Mouse (Mus musculus): ENCODE results near the gene Fam131b. TPM values are rescaled to one million over a fixed set of nuclear protein-coding genes. Genes with fewer than 3 reads are reported as not detected.

Gene Fam131b
- 0.11 and 0.13 TPM in 2 replicates for polyA plus RNA-seq (2014; fragmentation: Nextera tagmentation; extraction: Ambion mirVana)

DNA sequence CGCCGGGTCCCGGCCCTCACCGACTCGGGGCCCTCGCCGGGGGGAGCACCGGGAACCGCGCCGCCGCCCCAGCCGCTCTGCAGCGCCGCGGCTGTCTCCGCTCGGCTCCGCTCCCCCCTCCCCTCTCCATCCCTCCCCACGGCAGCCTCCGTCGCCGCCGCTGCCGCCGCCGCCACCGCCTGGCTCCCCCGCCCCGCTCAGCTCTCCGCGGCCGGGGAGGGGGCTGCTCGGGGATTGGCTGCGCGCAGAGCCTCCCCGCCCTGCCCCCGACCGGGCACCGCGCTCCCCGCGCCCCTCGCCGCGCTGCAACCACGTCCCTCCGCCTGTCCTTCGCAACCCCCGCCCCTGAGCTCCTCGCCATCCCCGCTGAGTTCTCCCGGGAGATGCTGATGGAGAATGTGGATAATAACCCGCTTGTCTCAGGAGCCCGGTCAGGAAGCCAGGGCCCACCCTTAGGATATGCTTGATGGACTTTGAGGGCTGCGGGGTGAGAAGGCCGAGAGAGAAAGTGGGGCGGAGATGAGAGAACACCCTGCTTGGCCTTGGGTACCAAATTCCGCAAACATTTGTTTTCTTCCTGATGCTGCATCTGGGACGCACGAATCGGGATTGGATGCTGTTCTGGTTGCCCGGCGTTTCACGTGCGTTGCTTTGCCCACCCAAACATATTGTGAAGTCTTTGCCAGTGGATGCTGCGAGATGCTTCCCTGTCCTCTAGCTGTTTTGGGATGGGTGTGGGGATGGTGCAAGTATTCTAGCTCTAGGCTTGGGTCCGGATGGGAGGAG is at the start of gene Fam131b:
Fam131b (minus strand) TSS at position 162 of the 786 bp plus-strand sequence.
- ATAC-seq (ENCODE audit: insufficient read depth) = peak; percentile 80
- Histone ChIP-seq H3K4me3 (ENCODE audit: low read depth, low read length) (peak within 1 kb of the TSS; percentile 64), H3K36me3 (ENCODE audit: insufficient read depth) (no peaks in the 10 kb centered on the region), H3K9ac (peak within 1 kb of the TSS; percentile 50), H3K9me3 (ENCODE audit: low read depth, low read length) (no peaks in the 10 kb centered on the region), H3K27ac (ENCODE audit: low read depth) (no peak within 1 kb of the TSS), H3K4me2 (peak within 1 kb of the TSS; percentile 96), H3K27me3 (ENCODE audit: insufficient read depth, low read length) (peaks cover 34% of the 10 kb centered on the region), H3K4me1 (ENCODE audit: insufficient read depth) (peaks cover 5% of the 10 kb centered on the region; the same call in 1 of the 2 replicates)
- peak; percentile 43 for DNase-seq
- no peak for TF ChIP-seq CTCF (IDR thresholded peaks at IDR 0.05; ENCODE audit: low read depth)
- under 1% methylated on average over 41 of the region's 68 CpGs for WGBS

DNA sequence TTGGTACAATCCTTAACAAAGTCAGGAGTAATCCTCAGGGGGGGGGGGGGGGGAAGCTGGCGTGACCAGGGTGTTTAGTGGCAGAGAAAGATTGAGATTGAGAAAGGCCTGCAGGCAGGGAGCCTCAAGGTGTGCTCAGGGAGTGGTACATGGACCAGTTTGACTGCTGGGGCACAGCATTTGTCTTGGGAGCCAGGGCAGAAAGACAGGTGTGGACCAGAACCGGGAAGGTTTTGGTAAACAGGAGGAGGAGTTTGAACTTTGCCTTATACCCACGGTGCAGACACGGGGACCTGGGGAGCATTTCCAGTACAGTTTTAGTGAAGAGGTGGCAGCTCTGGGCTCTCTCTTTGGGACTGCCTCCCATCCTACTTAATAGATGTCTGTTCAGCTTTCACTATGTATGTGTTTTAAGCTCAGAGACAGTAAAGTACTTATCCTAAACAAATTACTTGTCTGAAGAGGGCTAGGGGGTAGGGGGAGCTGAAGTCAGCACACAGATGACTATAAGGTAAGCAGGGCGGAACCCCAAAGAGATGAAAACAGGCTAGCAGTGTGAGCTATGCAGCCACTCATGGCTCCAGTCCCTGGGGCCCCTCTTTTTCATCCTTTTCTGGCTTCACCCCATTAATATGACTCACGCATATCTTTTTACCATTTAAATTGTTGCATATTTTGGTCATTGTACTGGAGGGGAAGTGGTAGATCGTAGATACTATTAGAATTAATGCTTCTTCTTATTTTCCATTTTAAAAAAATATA is 49.4 kb upstream of the Fam131b start:
- Histone ChIP-seq H3K27ac (ENCODE audit: low read depth) (no peak overlapping the region), H3K4me3 (ENCODE audit: low read depth, low read length) (peak overlapping the region; percentile 55), H3K4me1 (ENCODE audit: insufficient read depth) (peaks cover 17% of the 10 kb centered on the region), H3K4me2 (peak overlapping the region; percentile 91), H3K27me3 (ENCODE audit: insufficient read depth, low read length) (no peaks in the 10 kb centered on the region), H3K9me3 (ENCODE audit: low read depth, low read length) (no peaks in the 10 kb centered on the region), H3K36me3 (ENCODE audit: insufficient read depth) (no peaks in the 10 kb centered on the region), H3K9ac (no peak overlapping the region)
- TF ChIP-seq CTCF (IDR thresholded peaks at IDR 0.05; ENCODE audit: low read depth) = no peak
- ATAC-seq (ENCODE audit: insufficient read depth) (no peak), DNase-seq (no peak)
- 38% methylated on average over 7 of the region's 7 CpGs for WGBS

DNA sequence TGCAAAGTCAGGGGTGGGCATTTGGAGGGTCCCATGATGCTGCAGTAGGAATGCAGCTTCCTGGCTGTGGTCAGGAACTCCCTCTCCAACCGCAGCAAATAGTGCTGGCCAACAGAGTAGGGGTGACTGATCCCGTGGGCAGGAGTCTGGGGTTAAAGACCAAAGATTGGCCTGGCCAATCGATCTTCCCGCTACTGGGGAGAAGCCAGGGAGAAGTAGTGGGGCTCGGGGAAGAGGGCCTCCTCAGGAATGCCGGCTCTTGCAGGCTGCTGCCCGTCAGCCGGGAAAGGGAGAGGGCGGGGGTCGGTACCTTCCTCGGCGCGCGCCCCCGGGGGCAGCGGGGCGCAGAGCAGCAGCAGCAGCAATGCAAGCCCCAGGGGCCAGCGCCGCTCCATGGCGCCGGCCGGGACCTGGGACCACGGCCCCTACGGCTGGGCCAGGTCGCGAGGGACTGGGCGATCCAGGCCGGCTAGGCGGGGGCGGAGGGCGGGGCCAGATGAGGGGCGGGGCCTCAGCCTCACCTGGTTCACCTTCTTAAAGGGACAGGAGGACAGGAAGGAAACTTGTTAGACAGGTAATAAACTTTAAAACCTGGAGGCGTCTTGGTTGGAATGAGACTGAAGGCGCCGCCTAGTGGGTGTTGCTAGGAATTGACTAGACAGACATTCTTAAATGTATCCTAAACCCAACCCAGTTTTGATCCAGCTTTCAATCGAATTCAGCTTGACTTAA is 48.5 kb upstream of the Fam131b start, which contains the start of gene Epha1:
Epha1 (minus strand) TSS at position 453 of the 732 bp plus-strand sequence.
- Histone ChIP-seq H3K9ac (peak within 1 kb of the TSS; percentile 53), H3K4me2 (peak within 1 kb of the TSS; percentile 91), H3K27ac (ENCODE audit: low read depth) (no peak within 1 kb of the TSS), H3K4me3 (ENCODE audit: low read depth, low read length) (peak within 1 kb of the TSS; percentile 55), H3K27me3 (ENCODE audit: insufficient read depth, low read length) (no peaks in the 10 kb centered on the region), H3K9me3 (ENCODE audit: low read depth, low read length) (no peaks in the 10 kb centered on the region), H3K4me1 (ENCODE audit: insufficient read depth) (peaks cover 17% of the 10 kb centered on the region), H3K36me3 (ENCODE audit: insufficient read depth) (no peaks in the 10 kb centered on the region)
- TF ChIP-seq CTCF (IDR thresholded peaks at IDR 0.05; ENCODE audit: low read depth) = peak; percentile 62
- peak; percentile 66 for ATAC-seq (ENCODE audit: insufficient read depth)
- DNase-seq = peak; percentile 87
- 2% methylated on average over 34 of the region's 36 CpGs for WGBS

DNA sequence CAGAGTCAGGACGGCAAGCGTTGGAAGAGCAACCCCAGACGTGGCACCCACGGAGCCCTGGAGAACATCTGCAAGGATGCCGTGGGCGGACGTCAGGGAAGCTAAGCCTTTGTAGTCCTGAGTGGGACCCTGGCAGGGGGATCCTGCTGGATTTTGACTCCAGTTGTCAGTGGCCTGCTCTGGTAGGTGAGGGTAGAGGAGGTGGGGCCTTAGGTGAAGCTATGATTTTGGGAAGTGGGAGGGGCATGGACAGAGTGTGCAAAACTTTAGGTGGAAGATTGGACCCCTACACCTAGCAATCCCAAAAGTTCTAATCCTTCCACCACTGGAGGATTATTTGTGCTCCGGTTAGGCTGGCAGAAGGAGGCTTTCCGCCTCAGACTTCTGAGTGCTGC is 48.0 kb upstream of the Fam131b start:
- no peak overlapping the region for H3K27ac ChIP-seq (ENCODE audit: low read depth)
- ATAC-seq (ENCODE audit: insufficient read depth) (peak; percentile 2; the same call in 1 of the 2 replicates), DNase-seq (no peak)
- H3K4me1 ChIP-seq (ENCODE audit: insufficient read depth) = peaks cover 17% of the 10 kb centered on the region
- TF ChIP-seq CTCF (IDR thresholded peaks at IDR 0.05; ENCODE audit: low read depth) = no peak
- H3K9ac ChIP-seq = peak overlapping the region; percentile 53
- 25% methylated on average over 9 of the region's 9 CpGs for WGBS
- H3K4me2 ChIP-seq = peak overlapping the region; percentile 91
- H3K4me3 ChIP-seq (ENCODE audit: low read depth, low read length) = peak overlapping the region; percentile 55
- no peaks in the 10 kb centered on the region for H3K36me3 ChIP-seq (ENCODE audit: insufficient read depth)
- H3K27me3 ChIP-seq (ENCODE audit: insufficient read depth, low read length) = no peaks in the 10 kb centered on the region
- no peaks in the 10 kb centered on the region for H3K9me3 ChIP-seq (ENCODE audit: low read depth, low read length)

DNA sequence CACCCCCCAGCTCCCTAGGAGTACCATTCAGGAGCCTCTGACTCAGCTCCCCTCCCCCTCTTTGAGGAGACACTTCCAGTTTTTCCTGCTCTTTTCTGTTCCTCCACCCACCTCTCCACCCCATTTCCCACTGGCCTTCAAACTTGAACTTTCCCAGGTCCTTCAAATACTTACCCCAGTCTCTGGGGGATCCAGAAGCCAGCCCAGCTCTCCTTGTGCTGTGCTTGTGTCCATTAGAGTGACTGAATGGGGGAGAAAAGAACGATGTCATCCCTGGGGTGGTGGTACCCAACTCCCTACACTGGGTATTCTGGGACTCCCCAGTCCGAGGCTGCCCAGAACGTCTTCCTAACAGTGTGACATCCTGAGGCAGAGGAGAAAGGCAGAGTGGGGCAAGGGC is 47.6 kb upstream of the Fam131b start:
- ATAC-seq (ENCODE audit: insufficient read depth) (no peak), DNase-seq (no peak)
- Histone ChIP-seq H3K4me3 (ENCODE audit: low read depth, low read length) (peak overlapping the region; percentile 55), H3K36me3 (ENCODE audit: insufficient read depth) (no peaks in the 10 kb centered on the region), H3K9ac (no peak overlapping the region), H3K4me2 (peak overlapping the region; percentile 91), H3K4me1 (ENCODE audit: insufficient read depth) (peaks cover 17% of the 10 kb centered on the region), H3K9me3 (ENCODE audit: low read depth, low read length) (no peaks in the 10 kb centered on the region), H3K27me3 (ENCODE audit: insufficient read depth, low read length) (no peaks in the 10 kb centered on the region), H3K27ac (ENCODE audit: low read depth) (no peak overlapping the region)
- TF ChIP-seq CTCF (IDR thresholded peaks at IDR 0.05; ENCODE audit: low read depth) = no peak
- 9% methylated on average over 3 of the region's 3 CpGs for WGBS

DNA sequence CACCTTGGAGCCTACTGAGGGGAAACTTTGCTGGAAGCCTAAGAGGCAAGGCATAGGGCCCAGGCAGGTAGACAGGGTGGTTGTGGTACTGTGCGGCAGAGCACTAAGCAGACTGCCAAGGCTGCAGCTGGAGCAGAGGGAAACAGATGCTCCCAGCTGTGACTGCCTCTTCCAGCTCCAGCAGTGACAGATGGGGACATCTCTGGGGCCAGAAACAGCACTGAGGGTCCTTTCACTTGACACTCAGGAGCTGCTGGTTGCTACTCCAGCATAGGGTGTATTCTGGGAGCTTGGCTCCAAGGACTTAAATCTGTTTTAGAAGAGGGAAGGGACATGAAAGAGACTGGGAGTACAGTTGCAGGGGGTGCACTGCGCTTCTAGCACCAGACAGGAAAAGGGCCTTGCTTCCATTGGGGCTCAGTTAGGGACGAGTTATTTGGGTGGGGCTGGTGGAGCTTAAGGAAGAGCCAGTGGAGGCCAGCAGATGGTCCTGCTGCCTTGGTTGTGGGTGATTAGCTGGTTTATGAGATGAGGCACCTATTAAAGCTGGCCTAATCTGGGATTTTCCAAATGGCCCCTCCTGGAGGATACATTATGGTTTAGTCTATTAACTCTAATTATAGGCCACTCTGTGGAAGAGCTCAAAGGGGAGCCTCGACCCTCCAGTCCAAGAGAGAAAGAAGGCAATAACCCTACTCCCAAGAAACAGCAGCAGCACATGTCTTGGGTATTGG is 46.4 kb upstream of the Fam131b start:
- H3K4me1 ChIP-seq (ENCODE audit: insufficient read depth) = peaks cover 17% of the 10 kb centered on the region
- no peaks in the 10 kb centered on the region for H3K9me3 ChIP-seq (ENCODE audit: low read depth, low read length)
- H3K27ac ChIP-seq (ENCODE audit: low read depth) = peak overlapping the region; percentile 47; the same call in 1 of the 2 replicates
- no peak overlapping the region for H3K4me2 ChIP-seq
- H3K4me3 ChIP-seq (ENCODE audit: low read depth, low read length) = no peak overlapping the region
- no peak for TF ChIP-seq CTCF (IDR thresholded peaks at IDR 0.05; ENCODE audit: low read depth)
- ATAC-seq (ENCODE audit: insufficient read depth) (peak; percentile 78), DNase-seq (peak; percentile 89)
- no peak overlapping the region for H3K9ac ChIP-seq
- H3K27me3 ChIP-seq (ENCODE audit: insufficient read depth, low read length) = no peaks in the 10 kb centered on the region
- 41% methylated on average over 4 of the region's 4 CpGs for WGBS
- H3K36me3 ChIP-seq (ENCODE audit: insufficient read depth) = no peaks in the 10 kb centered on the region
